Mouse (Mus musculus) heart, adult 18-20 months (tissue): ENCODE data around the gene Tpsab1. TPM values are rescaled to one million over a fixed set of nuclear protein-coding genes. Genes with fewer than 3 reads are reported as not detected.

Source experiments
- total RNA-seq, 2 experiments: library from RNA; stranded (reverse); gene quantifications; 2 replicates each; pipeline ENCODE4 v1.2.3; 2021

The Tpsab1 gene
- total RNA-seq, 2 experiments from 2014 or later = 0.37 to 0.62 TPM

Other genes starting within 250 kb of the Tpsab1 start
- 10 to 100 TPM; 11.1 to 14.5 TPM for gene Telo2, start 229.6 kb downstream of the Tpsab1 start, total RNA-seq
- 1 to 10 TPM; 2.5 to 3.0 TPM for gene Ptx4, start 224.8 kb downstream of the Tpsab1 start, total RNA-seq
- gene Clcn7, start 212.2 kb downstream of the Tpsab1 start, total RNA-seq = 10 to 100 TPM; 26.2 to 31.3 TPM
- not detected for gene Ccdc154, start 183.1 kb downstream of the Tpsab1 start, total RNA-seq
- gene Gm38655, start 170.1 kb downstream of the Tpsab1 start, total RNA-seq = not detected
- gene BC003965, start 161.0 kb downstream of the Tpsab1 start, total RNA-seq = 10 to 100 TPM; 21.3 to 24.1 TPM
- gene Unkl, start 157.2 kb downstream of the Tpsab1 start, total RNA-seq = 1 to 10 TPM; 7.0 to 8.7 TPM
- gene Gnptg, start 105.4 kb downstream of the Tpsab1 start, total RNA-seq = 10 to 100 TPM; 14.8 to 15.9 TPM
- gene Tsr3, start 105.4 kb downstream of the Tpsab1 start, total RNA-seq = 1 to 10 TPM; 7.7 to 9.5 TPM
- gene Baiap3, start 89.2 kb downstream of the Tpsab1 start, total RNA-seq = 1 to 10 TPM in 1 of 2 experiments, under 1 TPM in 1; 0.62 to 1.3 TPM
- gene Ube2i, start 70.9 kb downstream of the Tpsab1 start, total RNA-seq = 100 to 1,000 TPM in 1 of 2 experiments, 10 to 100 TPM in 1; 90.7 to 105 TPM
- gene Prss34, start 47.2 kb downstream of the Tpsab1 start, total RNA-seq = under 1 TPM; 0.46 to 0.50 TPM
- not detected for gene Prss28, start 36.9 kb downstream of the Tpsab1 start, total RNA-seq
- not detected for gene Prss29, start 26.9 kb downstream of the Tpsab1 start, total RNA-seq
- gene Tpsb2, start 20.7 kb upstream of the Tpsab1 start, total RNA-seq = 1 to 10 TPM; 2.0 to 2.6 TPM
- gene Tpsg1, start 23.7 kb upstream of the Tpsab1 start, total RNA-seq = not detected
- 1 to 10 TPM; 6.1 to 6.7 TPM for gene Cacna1h, start 88.2 kb upstream of the Tpsab1 start, total RNA-seq
- gene Tekt4, start 109.1 kb upstream of the Tpsab1 start, total RNA-seq = under 1 TPM in 1 of 2 experiments, not detected in 1; 0.67 TPM
- gene Sstr5, start 151.7 kb upstream of the Tpsab1 start, total RNA-seq = not detected
- under 1 TPM; 0.20 to 0.31 TPM for gene Sox8, start 225.1 kb upstream of the Tpsab1 start, total RNA-seq
- 10 to 100 TPM; 29.8 to 31.8 TPM for gene Lmf1, start 233.5 kb upstream of the Tpsab1 start, total RNA-seq